Mouse (Mus musculus) kidney, adult 2 months (tissue): ENCODE measurements at regions not wholly inside any gene's neighbourhood (a gene's known extent, or its start where the extent isn't known, plus 50 kb on each side); places are given as distances from the start of the nearest gene placed in this dataset.
"Not testable (repeated sequence)": the region's sequence is repeated elsewhere in the genome, so short reads cannot be mapped to it uniquely, and the experiment has no call there.

ENCODE experiments used
- CTCF ChIP-seq: fragments of 200-500 bp; conservative IDR thresholded peaks from 2 replicates; pipeline ENCODE4 v1.5.1; 2011; ENCODE audit warnings: low read depth, mild to moderate bottlenecking, control low read depth, low read length, moderate library complexity, mixed read lengths; ENCODE audit not compliant: insufficient read depth, insufficient read length
- POLR2A ChIP-seq: fragments of 200-500 bp; IDR thresholded peaks from one replicate; pipeline ENCODE4 v1.6.1; 2011; ENCODE audit warnings: low read depth, low read length, control low read depth

- TF ChIP-seq POLR2A, CTCF: not testable (repeated sequence)
Observed at GRCm38 (mm10) chr16:30806206-30806605, 206.7 kb downstream of the Fam43a start.
